Mouse (Mus musculus) limb, embryonic 11.5 days (tissue): Measurements from ENCODE around the gene Vwa8. TPM values are rescaled to one million over a fixed set of nuclear protein-coding genes. Genes with fewer than 3 reads are reported as not detected.
A peak's percentile ranks its signal among the peaks of the same experiment; 100 is the strongest.

ENCODE experiments used
- ATAC-seq: fragments of 200-750 bp; cut with Nextera tagmentation; 2 replicates; pipeline ENCODE4 v1.8.0; 2017; ENCODE audit warnings: low read depth; ENCODE audit not compliant: insufficient number of reproducible peaks, low FRiP score, low TSS enrichment
- DNase-seq: peaks from one replicate; pipeline ENCODE4 v3.0.0-alpha.2; 2015; ENCODE audit warnings: low spot score
- H3K27ac ChIP-seq: fragments of 300-500 bp; sonication (generic); replicated peaks from 2 replicates; pipeline ENCODE4 v1.5.1; 2014; ENCODE audit warnings: low read depth, mild to moderate bottlenecking, low read length
- H3K27me3 ChIP-seq: fragments of 300-500 bp; sonication (generic); 2 replicates; pipeline ENCODE4 v1.6.1; 2014; ENCODE audit warnings: mild to moderate bottlenecking, low read length, mixed read lengths; ENCODE audit not compliant: control insufficient read depth, insufficient read depth
- H3K36me3 ChIP-seq: fragments of 300-500 bp; sonication (generic); 2 replicates; pipeline ENCODE4 v1.6.1; 2014; ENCODE audit warnings: mild to moderate bottlenecking, low read length, moderate library complexity, mixed read lengths; ENCODE audit not compliant: control insufficient read depth, insufficient read depth
- H3K4me1 ChIP-seq: fragments of 300-500 bp; sonication (generic); 2 replicates; pipeline ENCODE4 v1.6.1; 2014; ENCODE audit warnings: low read length, mixed read lengths; ENCODE audit not compliant: control insufficient read depth, insufficient read depth
- H3K4me2 ChIP-seq: fragments of 300-500 bp; sonication (generic); 2 replicates; pipeline ENCODE4 v1.6.1; 2014; ENCODE audit warnings: low read depth, mild to moderate bottlenecking, moderate library complexity; ENCODE audit not compliant: severe bottlenecking
- H3K4me3 ChIP-seq: fragments of 300-500 bp; sonication (generic); 2 replicates; pipeline ENCODE4 v1.5.1; 2014; ENCODE audit warnings: low read depth, low read length
- H3K9ac ChIP-seq: fragments of 300-500 bp; sonication (generic); 2 replicates; pipeline ENCODE4 v1.6.1; 2014; ENCODE audit warnings: mild to moderate bottlenecking, low read length
- H3K9me3 ChIP-seq: fragments of 300-500 bp; sonication (generic); 2 replicates; pipeline ENCODE4 v1.6.1; 2016; ENCODE audit warnings: low read length; ENCODE audit not compliant: control insufficient read depth
- WGBS: fragments of 180-500 bp; shearing (Covaris S2); extraction: QIAGEN DNeasy Blood & Tissue Kit; methylation state at CpG from one replicate; pipeline ENCODE4 v1.1.7; 2014; 5-methylcytosine and 5-hydroxymethylcytosine counted together
- polyA plus RNA-seq: library from polyadenylated mRNA; unstranded; fragments of >200 nt; fragmentation: Nextera tagmentation; extraction: Ambion mirVana; gene quantifications from 2 replicates; pipeline ENCODE4 v1.2.1, GENCODE M21; 2014

Vwa8 gene
- polyA plus RNA-seq, 1 experiment from 2014 or later = 10.2 TPM

DNA sequence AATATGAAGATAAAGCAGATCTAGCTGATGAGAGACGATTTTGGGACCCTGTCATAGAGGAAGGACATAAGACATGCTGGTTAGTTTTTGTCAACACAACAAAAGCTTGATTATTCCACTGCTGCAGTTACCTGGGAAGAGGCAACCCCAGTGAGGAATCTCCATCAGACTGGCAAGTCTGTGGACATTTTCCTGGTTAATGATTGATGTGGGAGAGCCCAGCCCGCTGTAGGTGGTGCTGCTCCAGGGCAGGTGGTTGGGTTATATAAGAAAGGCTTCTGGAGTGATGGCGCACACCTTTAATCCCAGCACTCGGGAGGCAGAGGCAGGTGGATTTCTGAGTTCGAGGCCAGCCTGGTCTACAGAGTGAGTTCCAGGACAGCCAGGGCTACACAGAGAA is 74.8 kb downstream of the Vwa8 start:
- H3K27ac ChIP-seq = no peak overlapping the region
- no peaks in the 10 kb centered on the region for H3K27me3 ChIP-seq
- ATAC-seq = no peak
- H3K36me3 ChIP-seq = no peaks in the 10 kb centered on the region
- H3K4me3 ChIP-seq = no peak overlapping the region
- H3K9ac ChIP-seq = no peak overlapping the region
- H3K4me1 ChIP-seq = no peaks in the 10 kb centered on the region
- H3K4me2 ChIP-seq = no peak overlapping the region
- 95% methylated on average over 5 of the region's 5 CpGs for WGBS
- no peaks in the 10 kb centered on the region for H3K9me3 ChIP-seq
- no peak for DNase-seq

DNA sequence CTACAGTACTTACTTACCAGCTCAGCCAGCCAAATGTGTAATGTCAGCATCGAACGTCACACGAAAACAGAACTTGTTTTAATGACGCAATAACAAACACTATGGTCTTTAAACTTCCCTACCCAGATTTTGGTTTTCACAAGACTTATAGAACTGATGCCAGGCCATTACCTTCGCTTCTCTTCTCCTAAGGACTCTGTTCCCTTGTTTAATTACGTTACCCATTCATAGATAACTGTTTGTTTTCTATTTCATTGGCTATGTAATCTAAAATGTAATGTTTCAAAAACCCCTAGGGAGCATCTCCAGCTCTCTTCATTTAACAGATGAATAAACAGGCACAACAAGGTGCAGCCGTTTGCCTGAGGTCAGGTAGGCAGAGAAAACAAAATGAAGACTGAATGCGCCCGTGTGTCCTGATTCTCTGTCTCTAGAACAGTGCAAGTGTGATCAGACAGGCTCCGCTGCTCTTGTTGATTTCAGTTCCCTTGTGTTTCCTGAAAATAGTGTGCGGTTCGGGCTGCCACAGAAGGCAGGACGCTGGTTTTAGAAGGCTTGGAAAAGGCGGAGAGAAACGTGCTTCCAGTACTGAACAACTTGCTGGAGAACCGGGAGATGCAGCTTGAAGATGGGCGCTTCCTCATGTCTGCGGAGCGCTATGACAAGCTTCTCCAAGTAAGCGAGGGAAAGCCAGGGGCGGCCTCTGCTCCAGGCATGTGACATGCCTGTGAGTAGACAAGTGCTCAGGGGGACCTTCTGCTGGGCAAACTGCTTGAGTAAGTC is 76.1 kb downstream of the Vwa8 start:
- H3K4me2 ChIP-seq = no peak overlapping the region

DNA sequence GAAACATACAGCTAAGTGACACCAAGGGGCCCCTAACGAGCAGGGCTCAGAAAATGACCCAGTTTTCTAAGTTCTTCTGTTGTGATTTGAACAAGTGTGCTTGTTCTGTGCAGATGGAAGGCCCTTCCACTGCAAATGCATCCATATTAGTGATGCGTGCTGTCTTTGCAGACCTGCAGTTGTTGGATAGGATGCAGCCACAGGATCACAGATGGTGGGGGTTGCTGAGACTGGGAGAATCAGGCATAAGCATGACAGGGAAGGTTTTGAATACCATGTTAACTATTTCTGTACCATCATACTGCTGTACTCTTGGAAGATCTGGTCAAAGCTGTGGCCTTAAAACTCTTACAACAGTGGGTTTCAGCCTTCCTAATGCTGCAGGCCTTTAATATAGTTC is 83.2 kb downstream of the Vwa8 start:
- ATAC-seq (no peak), DNase-seq (no peak)
- no peak overlapping the region for H3K4me3 ChIP-seq
- WGBS = 64% methylated on average over 2 of the region's 2 CpGs
- H3K27ac ChIP-seq = no peak overlapping the region
- H3K4me1 ChIP-seq = no peaks in the 10 kb centered on the region
- no peaks in the 10 kb centered on the region for H3K36me3 ChIP-seq
- H3K9me3 ChIP-seq = no peaks in the 10 kb centered on the region
- H3K9ac ChIP-seq = no peak overlapping the region
- H3K27me3 ChIP-seq = no peaks in the 10 kb centered on the region
- no peak overlapping the region for H3K4me2 ChIP-seq

More for the DNA sequence above, 76.1 kb downstream of the Vwa8 start:
- ATAC-seq (no peak), DNase-seq (no peak)
- 86% methylated on average over 21 of the region's 21 CpGs for WGBS
- Histone ChIP-seq H3K27me3 (no peaks in the 10 kb centered on the region), H3K27ac (no peak overlapping the region), H3K4me3 (no peak overlapping the region), H3K36me3 (no peaks in the 10 kb centered on the region), H3K4me1 (no peaks in the 10 kb centered on the region), H3K9ac (no peak overlapping the region), H3K9me3 (no peaks in the 10 kb centered on the region)

DNA sequence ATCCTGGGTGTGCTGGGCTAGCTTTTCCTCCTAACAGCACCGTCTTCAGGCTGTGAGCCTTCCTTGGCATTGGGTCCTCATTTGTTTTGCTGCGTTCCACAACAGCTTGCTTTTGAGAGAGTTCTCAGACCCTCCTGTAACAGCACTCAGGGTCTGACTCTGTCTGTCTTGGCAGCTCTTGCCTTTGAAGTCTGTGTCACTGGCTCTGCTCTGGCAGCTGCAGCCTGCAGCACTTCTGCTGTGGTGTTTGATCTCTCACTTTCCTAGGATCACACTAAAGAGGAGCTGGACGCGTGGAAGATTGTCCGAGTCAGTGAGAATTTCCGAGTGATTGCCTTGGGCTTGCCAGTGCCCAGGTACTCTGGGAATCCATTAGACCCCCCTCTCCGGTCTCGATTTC is 84.5 kb downstream of the Vwa8 start:
- no peaks in the 10 kb centered on the region for H3K36me3 ChIP-seq
- H3K9ac ChIP-seq = no peak overlapping the region
- no peaks in the 10 kb centered on the region for H3K4me1 ChIP-seq
- H3K9me3 ChIP-seq = no peaks in the 10 kb centered on the region
- H3K4me3 ChIP-seq = no peak overlapping the region
- no peak overlapping the region for H3K27ac ChIP-seq
- ATAC-seq (no peak), DNase-seq (peak; percentile 25)
- no peaks in the 10 kb centered on the region for H3K27me3 ChIP-seq
- WGBS = 27% methylated on average over 8 of the region's 8 CpGs
- H3K4me2 ChIP-seq = no peak overlapping the region

DNA sequence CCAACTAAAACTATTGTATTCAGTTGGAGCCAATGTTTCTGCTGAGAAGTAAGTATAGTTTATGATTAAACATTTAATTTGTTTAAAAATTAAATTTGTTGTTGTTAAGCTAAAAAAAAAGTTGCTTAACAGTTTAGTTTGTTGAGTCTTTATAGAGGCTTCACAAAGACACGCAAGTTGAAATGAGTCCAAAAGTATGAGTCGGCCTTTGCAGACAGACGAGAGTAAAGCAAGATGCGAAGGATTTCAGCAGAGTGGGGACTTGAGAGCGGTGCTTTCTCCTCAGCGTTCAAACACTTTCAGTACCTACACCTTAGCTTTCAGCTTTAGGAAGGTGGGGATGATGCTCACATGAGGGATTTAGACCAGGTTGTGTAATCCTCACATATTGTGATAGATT is 85.7 kb downstream of the Vwa8 start:
- no peak overlapping the region for H3K9ac ChIP-seq
- no peak for DNase-seq
- 91% methylated on average over 6 of the region's 6 CpGs for WGBS
- H3K27me3 ChIP-seq = no peaks in the 10 kb centered on the region
- H3K4me1 ChIP-seq = no peaks in the 10 kb centered on the region
- no peaks in the 10 kb centered on the region for H3K36me3 ChIP-seq
- H3K4me3 ChIP-seq = no peak overlapping the region
- H3K27ac ChIP-seq = no peak overlapping the region
- H3K4me2 ChIP-seq = no peak overlapping the region
- no peaks in the 10 kb centered on the region for H3K9me3 ChIP-seq
- ATAC-seq = no peak

DNA sequence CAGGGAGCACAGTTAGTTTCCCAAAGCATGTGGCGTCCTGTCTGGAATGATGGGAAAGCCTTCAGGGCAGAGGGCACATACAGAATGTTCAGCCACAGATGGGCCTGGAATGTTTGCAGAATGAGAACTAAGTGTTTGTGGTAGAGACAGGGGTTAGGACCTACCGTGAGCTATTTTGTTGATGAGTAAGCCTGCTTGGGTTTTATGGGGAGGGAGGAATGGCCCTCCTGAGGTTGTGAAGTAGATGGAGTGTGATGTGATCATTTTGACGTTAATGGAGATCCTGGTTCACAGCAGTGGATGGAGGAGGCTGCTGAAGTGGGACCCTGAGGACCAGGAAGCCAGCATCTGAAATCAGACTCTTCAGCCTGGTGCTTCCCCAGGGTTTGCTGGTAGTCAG is 86.9 kb downstream of the Vwa8 start:
- H3K9me3 ChIP-seq = no peaks in the 10 kb centered on the region
- 11% methylated on average over 3 of the region's 3 CpGs for WGBS
- H3K27ac ChIP-seq = no peak overlapping the region
- ATAC-seq = no peak
- no peak overlapping the region for H3K9ac ChIP-seq
- H3K4me2 ChIP-seq = no peak overlapping the region
- peak; percentile 32 for DNase-seq
- no peaks in the 10 kb centered on the region for H3K27me3 ChIP-seq
- no peaks in the 10 kb centered on the region for H3K36me3 ChIP-seq
- no peaks in the 10 kb centered on the region for H3K4me1 ChIP-seq
- H3K4me3 ChIP-seq = no peak overlapping the region

DNA sequence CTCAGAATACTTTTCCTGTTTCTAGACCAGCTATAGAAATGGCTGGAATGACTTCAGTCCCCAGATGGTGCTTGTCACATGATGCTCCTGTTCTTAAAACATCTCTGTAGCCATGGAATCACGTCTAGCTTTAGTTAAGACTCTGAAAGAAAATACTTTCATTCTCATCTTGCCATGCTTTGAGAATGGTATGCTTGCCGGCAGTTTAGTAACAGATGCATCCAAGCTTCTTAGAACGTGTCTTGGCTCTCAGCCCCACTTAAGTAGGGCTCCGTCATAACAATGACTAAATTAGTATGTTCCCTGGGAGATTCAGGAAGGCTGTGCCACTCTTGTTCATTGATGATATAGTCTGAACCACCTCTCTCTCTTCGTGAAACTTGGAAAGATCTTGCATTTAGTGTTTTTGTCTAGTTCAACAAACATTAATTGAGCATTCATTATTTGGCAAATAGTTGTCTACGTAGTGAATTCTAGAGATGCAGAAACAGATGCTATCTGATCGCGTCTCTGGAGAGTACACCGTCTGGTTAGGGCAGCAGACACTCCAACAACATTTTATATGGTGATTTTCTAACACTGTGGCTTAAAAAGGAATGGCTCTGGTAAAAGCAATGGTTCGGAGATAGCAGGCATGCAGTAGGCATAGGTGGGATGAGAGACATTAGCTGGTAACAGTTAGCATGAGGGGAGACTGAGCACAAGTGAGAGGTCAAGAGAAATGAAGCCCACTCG is 93.1 kb downstream of the Vwa8 start:
- Histone ChIP-seq H3K9ac (no peak overlapping the region), H3K9me3 (no peaks in the 10 kb centered on the region), H3K27ac (no peak overlapping the region), H3K36me3 (no peaks in the 10 kb centered on the region), H3K4me2 (no peak overlapping the region), H3K4me3 (no peak overlapping the region), H3K4me1 (no peaks in the 10 kb centered on the region), H3K27me3 (no peaks in the 10 kb centered on the region)
- ATAC-seq (no peak), DNase-seq (no peak)
- WGBS = 87% methylated on average over 11 of the region's 11 CpGs

DNA sequence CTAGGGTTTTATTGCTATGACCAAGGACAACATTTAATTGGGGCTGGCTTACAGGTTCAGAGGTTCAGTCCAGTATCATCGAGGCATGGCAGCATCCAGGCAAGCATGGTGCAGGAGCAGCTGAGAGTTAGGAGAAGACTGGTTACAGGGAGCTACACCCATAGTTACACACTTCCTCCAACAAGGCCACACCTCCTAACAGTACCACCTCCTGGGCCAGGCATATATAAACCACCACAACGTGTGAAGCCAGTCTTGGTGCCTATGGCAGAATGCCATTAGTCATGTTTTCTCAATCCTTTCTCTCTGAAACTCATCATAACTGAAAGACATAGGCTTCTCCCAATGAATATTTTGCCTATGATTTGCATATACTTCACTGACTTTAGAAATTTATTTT is 106.9 kb downstream of the Vwa8 start:
- no peak overlapping the region for H3K9ac ChIP-seq
- no peak for DNase-seq
- H3K4me1 ChIP-seq = no peaks in the 10 kb centered on the region
- H3K9me3 ChIP-seq = no peaks in the 10 kb centered on the region
- ATAC-seq = no peak
- no peak overlapping the region for H3K4me3 ChIP-seq
- WGBS = 79% methylated on average over 2 of the region's 2 CpGs
- H3K27ac ChIP-seq = no peak overlapping the region
- H3K4me2 ChIP-seq = no peak overlapping the region
- no peaks in the 10 kb centered on the region for H3K27me3 ChIP-seq
- H3K36me3 ChIP-seq = no peaks in the 10 kb centered on the region
